ENCODE assay signal across 22 mouse cellular contexts in genomic region chr6:143857376-143857775, GRCm38 (mm10).
DNase-seq lines count a peak whose midpoint lies in the region; ATAC-seq and TF ChIP-seq lines count a peak whose summit lies in the region.
"Had no signal": no experiment of that assay in that cellular context is flagged by ENCODE, and none has a peak within 500 bp of the region (broad histone marks: within the 10 kb centered on the region; RNA-seq: fewer than 3 reads in every experiment).

No protein-coding gene starts in this region.

- no peak overlapping the region for H3K9ac ChIP-seq in limb, embryonic 13.5 days
- H3K9ac ChIP-seq in lung, postnatal 0 days (replicated peaks; ENCODE audit: low read depth): no peak overlapping the region
- H3K9ac ChIP-seq: embryonic facial prominence, embryonic 13.5 days; embryonic facial prominence, embryonic 15.5 days; forebrain, embryonic 12.5 days had no signal

- no peak overlapping the region for H3K4me2 ChIP-seq in limb, embryonic 13.5 days (replicated peaks)
- no peak overlapping the region for H3K4me2 ChIP-seq in lung, postnatal 0 days (replicated peaks; ENCODE audit: low read depth, low read length)
- H3K4me2 ChIP-seq: embryonic facial prominence, embryonic 13.5 days; embryonic facial prominence, embryonic 15.5 days; forebrain, embryonic 12.5 days had no signal

- peak; percentile 81 for TF ChIP-seq EP300 in lung, postnatal 0 days (IDR thresholded peaks at IDR 0.05)

- no peak overlapping the region for H3K4me3 ChIP-seq in kidney, adult 2 months (ENCODE audit: insufficient read depth, low read depth, low read length)
- no peak overlapping the region for H3K4me3 ChIP-seq in limb, embryonic 13.5 days
- no peak overlapping the region for H3K4me3 ChIP-seq in limb, embryonic 10.5 days
- no peak overlapping the region for H3K4me3 ChIP-seq in lung, postnatal 0 days (ENCODE audit: low read depth, low read length)
- H3K4me3 ChIP-seq: embryonic facial prominence, embryonic 13.5 days; embryonic facial prominence, embryonic 15.5 days; erythroblast, embryonic 14.5 days; forebrain, embryonic 10.5 days; forebrain, embryonic 12.5 days had no signal

- H3K27ac ChIP-seq in kidney, adult 2 months (ENCODE audit: insufficient read depth, low read depth, low read length): no peak overlapping the region
- H3K27ac ChIP-seq in limb, embryonic 13.5 days: peak overlapping the region; percentile 44; the same call in 1 of the 2 replicates
- no peak overlapping the region for H3K27ac ChIP-seq in limb, embryonic 10.5 days
- H3K27ac ChIP-seq in lung, postnatal 0 days (ENCODE audit: low read length): no peak overlapping the region
- H3K27ac ChIP-seq: embryonic facial prominence, embryonic 13.5 days; embryonic facial prominence, embryonic 15.5 days; forebrain, embryonic 10.5 days; forebrain, embryonic 12.5 days had no signal

- H3K27me3 ChIP-seq in kidney, adult 2 months (replicated peaks; ENCODE audit: control insufficient read depth, insufficient read depth, low read length): no peaks in the 10 kb centered on the region
- H3K27me3 ChIP-seq in limb, embryonic 13.5 days: peaks cover 72% of the 10 kb centered on the region
- peaks cover 56% of the 10 kb centered on the region; the same call in 1 of the 2 replicates for H3K27me3 ChIP-seq in limb, embryonic 10.5 days (ENCODE audit: low read depth, poor library complexity, severe bottlenecking)
- H3K27me3 ChIP-seq in lung, postnatal 0 days (replicated peaks; ENCODE audit: insufficient read depth, low read length): 0 out of 2 replicates have a peak, but pooled peaks cover 3% of the 10 kb centered on the region
- H3K27me3 ChIP-seq: forebrain, embryonic 12.5 days had no signal

- H3K36me3 ChIP-seq in kidney, adult 2 months (ENCODE audit: control insufficient read depth, insufficient read depth, low read length): no peaks in the 10 kb centered on the region
- no peaks in the 10 kb centered on the region for H3K36me3 ChIP-seq in limb, embryonic 13.5 days
- H3K36me3 ChIP-seq in limb, embryonic 10.5 days: peaks cover 3% of the 10 kb centered on the region; the same call in 1 of the 2 replicates
- H3K36me3 ChIP-seq in lung, postnatal 0 days (ENCODE audit: insufficient read depth, low read length): no peaks in the 10 kb centered on the region
- H3K36me3 ChIP-seq: embryonic facial prominence, embryonic 13.5 days; embryonic facial prominence, embryonic 15.5 days had no signal

- H3K4me1 ChIP-seq in kidney, adult 2 months (ENCODE audit: control insufficient read depth, insufficient read depth, low read length): no peaks in the 10 kb centered on the region
- peaks cover 46% of the 10 kb centered on the region for H3K4me1 ChIP-seq in limb, embryonic 13.5 days
- H3K4me1 ChIP-seq in limb, embryonic 10.5 days: peaks cover 41% of the 10 kb centered on the region
- H3K4me1 ChIP-seq in lung, postnatal 0 days (ENCODE audit: insufficient read depth, low read depth, low read length): no peaks in the 10 kb centered on the region

- WGBS in kidney, adult 2 months: 70% methylated on average over 7 of the region's 7 CpGs
- WGBS in limb, embryonic 13.5 days: 57% methylated on average over 7 of the region's 7 CpGs
- WGBS in limb, embryonic 10.5 days: 70% methylated on average over 7 of the region's 7 CpGs
- 40% methylated on average over 7 of the region's 7 CpGs for WGBS in lung, postnatal 0 days

- TF ChIP-seq POLR2A in kidney, adult 2 months (IDR thresholded peaks at IDR 0.05; ENCODE audit: low read depth, low read length): no peak

- no peak for TF ChIP-seq CTCF in kidney, adult 2 months (conservative IDR thresholded peaks at IDR 0.05; ENCODE audit: insufficient read depth, insufficient read length, low read depth, low read length)
- TF ChIP-seq CTCF in lung, postnatal 0 days (IDR thresholded peaks at IDR 0.05): no peak

- H3K9me3 ChIP-seq in limb, embryonic 13.5 days: no peaks in the 10 kb centered on the region
- H3K9me3 ChIP-seq in limb, embryonic 10.5 days (replicated peaks): no peaks in the 10 kb centered on the region
- no peaks in the 10 kb centered on the region for H3K9me3 ChIP-seq in lung, postnatal 0 days (ENCODE audit: low read length)
- H3K9me3 ChIP-seq: embryonic facial prominence, embryonic 13.5 days; embryonic facial prominence, embryonic 15.5 days; forebrain, embryonic 10.5 days; forebrain, embryonic 12.5 days had no signal

- DNase-seq in kidney, adult 2 months: peak; percentile 21
- no peak for DNase-seq in kidney, postnatal 10 days
- no peak for DNase-seq in limb, embryonic 10.5 days (ENCODE audit: low spot score)
- DNase-seq in lung, postnatal 0 days (ENCODE audit: low spot score): peak; percentile 58
- no peak for DNase-seq in lung, postnatal 14 days
- DNase-seq: adrenal gland, adult 2 months; adrenal gland, postnatal 10 days; adrenal gland, postnatal 25 days; cerebellum, adult 11 months; cerebellum, adult 18-20 months; cerebellum, adult 8-10 months; cerebellum, adult 9-11 months; cerebellum, postnatal 14 days; cerebellum, postnatal 36 days; embryo, embryonic 11 days had no signal

- no peak for ATAC-seq in limb, embryonic 13.5 days (ENCODE audit: low FRiP score, low read depth)
- ATAC-seq in lung, postnatal 0 days: peak; percentile 46
- ATAC-seq: forebrain, embryonic 14.5 days had no signal

Comparison
In these comparisons a context has a peak if more than half of its experiments do, and no peak if none do; other contexts are left out.
1. DNase-seq: peak in kidney, adult 2 months (single experiment) and lung, postnatal 0 days (single experiment); none in kidney, postnatal 10 days (single experiment), limb, embryonic 10.5 days (single experiment) and lung, postnatal 14 days (single experiment).